Mouse (Mus musculus): ENCODE measurements at regions not wholly inside any gene's neighbourhood (a gene's known extent, or its start where the extent isn't known, plus 50 kb on each side); places are given as distances from the start of the nearest gene placed in this dataset.
A peak's percentile ranks its signal among the peaks of the same experiment; 100 is the strongest.

DNA sequence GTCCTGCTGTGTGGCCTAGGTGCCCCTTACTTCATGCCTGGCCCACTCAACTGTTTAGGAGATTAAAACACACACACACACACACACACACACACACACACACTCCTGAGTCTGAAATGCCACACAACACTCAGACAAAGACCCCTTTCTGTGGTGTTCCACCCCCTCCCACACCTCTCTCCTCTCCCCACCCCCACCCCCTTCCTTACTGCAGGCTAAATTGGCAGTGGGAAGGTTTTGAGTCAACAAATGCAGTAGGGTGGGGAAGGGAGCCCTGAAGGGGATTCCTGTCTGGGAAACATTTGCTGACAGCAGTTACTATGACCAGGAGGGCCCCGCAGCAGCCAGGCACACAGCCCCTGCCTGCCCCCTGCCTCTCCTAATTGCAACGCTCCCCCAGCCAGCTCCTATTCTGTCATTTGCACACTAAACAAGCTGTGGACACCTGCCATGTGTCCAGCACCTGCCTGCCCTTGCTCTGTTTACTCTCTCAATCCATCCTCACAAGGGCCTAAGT lies 69.5 kb downstream of the Ephb3 start:
- DNase-seq (ENCODE audit: low read depth, low spot score): no peak

DNA sequence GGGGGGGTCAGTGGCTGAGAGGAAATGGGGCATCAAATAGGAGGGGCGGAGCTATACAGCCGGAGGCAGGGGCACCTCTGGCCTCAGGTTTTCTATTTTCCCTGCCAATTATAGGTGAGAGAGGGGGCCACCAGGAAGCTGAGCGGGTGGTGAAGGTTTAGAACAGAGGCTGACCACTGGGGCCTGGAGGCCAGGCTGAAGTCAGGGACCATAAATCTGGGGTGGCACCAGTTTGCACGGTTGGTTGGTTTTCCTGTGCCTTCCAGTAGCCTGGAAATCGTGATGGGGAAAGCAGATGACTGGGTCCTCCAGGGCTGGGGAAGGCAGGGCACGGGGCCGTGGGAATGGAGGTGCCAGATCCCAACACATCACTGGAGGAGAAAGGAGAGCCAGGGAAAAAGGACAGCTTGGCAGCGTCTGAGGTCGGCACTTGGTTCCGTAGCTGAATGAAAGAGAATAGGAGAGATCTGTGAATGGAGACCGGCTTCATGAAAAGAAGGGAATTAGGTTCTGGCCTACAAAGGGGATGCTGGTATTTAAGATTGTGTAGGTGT lies 73.3 kb downstream of the Ephb3 start:
- DNase-seq (ENCODE audit: low read depth, low spot score): peak; percentile 54

DNA sequence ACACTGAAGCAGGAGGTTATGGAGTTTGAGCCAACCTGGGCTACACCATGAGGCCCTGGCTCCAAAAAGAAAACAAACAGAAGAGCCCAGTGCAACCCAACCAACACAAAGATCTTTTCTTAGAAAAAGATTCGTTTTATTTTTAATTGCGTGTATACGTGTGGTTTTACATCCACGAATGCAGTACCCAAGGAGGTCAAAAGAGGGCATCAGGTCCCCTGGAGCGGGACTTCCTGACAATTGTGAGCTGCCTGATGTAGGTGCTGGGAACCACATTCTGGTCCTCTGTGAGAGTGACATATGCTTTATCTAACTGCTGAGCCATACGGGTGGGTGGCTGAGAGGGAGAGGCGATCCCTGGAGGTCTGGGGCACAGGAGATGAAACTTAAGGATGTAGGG lies 73.8 kb downstream of the Ephb3 start:
- DNase-seq (ENCODE audit: low read depth, low spot score): no peak

DNA sequence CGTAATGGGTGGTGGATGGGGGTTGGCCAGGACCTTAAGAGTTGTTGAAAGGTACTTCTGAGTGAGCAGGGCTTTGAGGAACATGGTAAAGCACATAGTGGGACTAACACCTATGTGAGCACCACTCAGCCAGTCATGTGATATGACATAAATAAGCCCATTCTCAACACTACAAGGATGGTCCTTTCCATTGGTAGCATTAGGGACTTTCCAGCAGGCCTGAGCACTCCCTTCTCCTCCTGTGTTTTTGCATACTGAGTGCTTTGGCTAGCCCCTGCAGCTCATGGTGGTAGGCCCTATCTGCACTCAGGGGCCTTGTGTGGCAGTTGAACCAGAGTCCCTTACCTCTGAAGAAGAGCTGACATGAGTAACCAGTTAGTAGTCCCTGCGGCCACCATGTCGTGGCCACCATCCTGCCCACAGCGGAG lies 75.7 kb downstream of the Ephb3 start:
- no peak for DNase-seq (ENCODE audit: low read depth, low spot score)

DNA sequence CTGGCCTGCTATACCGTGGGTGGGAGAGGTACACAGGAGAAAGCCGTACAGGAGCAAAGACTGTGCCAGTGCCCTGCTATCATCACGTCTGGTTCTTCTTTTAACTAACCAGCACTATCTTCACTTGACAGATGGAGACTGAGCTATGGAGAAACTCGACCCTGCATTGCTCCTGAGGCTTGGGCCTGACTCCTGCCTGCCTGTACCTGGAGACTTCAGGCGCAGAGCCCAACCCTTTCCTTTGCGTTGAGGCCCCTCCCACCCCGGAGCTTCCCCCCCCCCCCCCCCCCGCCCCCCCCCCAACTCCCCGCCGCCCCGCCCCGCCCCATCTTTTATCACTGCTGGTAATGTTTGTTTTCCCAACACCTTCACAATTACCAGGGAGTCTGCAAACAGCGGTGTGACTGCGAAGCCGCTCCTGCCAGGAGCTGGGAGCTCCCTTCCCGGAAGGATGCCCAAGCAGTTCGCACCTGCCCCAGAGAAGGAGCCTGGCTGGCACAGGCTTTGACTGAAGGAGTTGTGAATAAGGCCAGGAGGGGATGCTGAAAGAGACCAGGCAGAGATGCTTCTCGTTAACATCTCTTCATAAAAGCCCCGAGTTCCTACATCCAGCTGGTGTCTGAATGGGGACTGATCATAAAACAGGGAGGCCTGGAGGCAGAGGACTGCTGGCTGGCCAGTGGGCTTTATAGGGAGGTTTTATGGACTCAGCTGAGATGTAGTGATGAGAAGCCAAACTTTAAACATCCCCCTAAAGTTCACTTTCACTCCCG lies 77.6 kb downstream of the Ephb3 start:
- DNase-seq (ENCODE audit: low read depth, low spot score): no peak

DNA sequence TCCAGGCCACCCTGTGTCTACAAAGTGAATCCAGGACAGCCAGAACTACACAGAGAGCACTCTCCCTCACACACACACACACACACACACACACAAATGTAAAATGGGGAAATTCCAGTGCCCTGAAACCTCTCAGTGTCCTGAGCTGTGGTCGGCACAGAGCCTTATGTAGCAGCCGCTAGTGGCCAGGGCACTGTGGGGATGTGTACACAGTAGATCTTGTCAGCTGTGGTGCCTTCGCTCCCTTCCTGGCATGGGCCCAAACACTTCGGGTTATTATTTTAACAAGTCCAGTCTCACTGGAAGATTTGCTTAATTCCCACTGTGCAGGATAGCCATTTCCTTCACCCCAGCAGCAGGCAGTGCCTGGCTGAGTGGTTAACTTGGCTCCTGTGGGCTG lies 81.5 kb downstream of the Ephb3 start:
- DNase-seq (ENCODE audit: low read depth, low spot score): no peak

DNA sequence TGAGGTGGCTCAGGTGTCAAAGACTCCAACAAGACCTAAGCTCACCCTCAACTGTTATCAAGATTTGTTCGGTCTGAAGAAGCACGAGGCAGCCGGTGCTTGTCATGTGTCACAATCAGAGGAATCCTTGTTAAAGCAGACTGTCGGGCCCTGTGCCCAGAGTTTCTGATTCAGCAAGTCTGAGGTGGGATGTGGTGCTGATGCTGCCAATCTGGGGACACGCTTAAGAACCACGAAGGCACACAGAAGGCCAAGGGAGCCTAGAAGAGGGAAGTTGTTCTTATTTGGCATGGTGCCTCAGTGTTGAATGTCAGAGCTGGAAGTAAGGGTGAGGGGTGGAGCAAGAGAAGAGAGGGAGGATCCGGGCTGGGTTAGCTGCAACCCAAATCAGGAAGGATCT lies 85.0 kb downstream of the Ephb3 start:
- no peak for DNase-seq (ENCODE audit: low read depth, low spot score)

DNA sequence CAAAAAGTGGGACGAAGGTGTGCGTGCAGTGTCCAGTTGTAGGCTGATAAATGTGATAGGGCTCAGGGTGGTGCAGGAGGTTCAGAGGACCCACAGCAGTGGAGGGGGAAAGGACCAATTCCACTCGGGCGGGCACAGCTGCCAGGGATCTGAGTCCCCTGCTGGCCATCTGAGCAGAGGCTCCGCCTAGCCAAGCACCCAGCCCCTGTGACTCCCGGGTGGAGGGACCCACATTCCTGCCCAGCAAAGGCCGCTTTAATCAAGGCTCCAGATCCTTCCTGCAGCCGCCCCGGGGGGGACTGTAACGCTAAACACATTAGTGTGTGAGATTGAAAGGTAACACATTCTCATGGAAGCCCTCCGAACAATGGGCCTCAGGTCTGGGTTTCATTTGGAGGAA lies 88.5 kb downstream of the Ephb3 start:
- DNase-seq (ENCODE audit: low read depth, low spot score): no peak

DNA sequence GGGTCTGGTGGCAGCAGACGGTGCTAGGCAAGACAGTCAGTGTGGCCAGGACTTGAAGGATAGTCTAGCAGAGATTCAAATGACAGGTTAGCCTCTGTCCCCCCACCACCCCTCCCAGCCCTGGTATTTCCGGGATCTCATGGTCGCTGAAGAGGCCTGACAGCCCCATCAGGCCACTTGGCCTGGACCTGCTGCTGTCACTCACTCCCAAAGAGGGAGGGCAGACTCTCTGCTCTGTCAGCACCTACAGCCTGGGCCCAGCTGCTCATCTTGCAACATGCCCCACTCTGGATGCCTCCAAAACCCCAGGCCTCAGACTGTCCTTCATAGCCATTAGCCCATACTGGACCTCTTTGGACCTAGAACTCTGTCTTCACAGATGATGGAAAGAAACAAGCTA lies 89.0 kb downstream of the Ephb3 start:
- peak; percentile 43 for DNase-seq (ENCODE audit: low read depth, low spot score)

DNA sequence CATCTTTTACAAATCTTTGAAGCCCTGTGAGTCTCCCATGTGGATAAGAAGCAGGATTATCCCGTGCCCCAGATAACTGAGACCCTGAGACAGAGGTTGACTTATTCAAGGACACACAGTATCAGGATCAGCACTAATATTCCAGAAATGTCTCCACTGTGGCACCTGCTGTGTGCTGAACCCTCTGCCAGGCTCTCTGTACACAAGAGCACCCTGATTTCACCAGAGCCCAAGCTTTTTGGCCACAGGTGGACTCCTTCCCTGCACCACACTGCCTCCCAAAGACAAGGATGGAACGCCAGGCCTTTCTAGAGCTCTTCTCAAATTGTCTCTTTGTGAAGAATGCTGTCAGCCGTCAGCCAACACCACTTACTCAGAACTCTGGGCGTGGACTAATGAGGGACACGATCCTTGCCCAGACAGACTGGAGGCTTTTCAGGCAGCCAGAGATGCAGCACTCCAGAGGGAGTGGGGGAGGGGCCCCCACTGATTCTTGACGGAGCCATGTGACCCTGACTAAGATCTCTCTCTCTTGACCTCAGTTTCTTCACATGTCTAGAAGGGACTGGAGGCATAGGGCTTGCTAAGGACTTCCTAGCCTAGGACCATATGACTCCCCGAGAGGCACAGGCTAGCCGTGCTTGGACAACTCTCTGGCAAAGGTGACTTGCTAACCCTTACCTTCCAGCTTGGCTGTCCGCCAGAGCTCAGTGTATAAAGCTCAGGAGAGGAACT lies 90.3 kb downstream of the Ephb3 start:
- no peak for DNase-seq (ENCODE audit: low read depth, low spot score)

DNA sequence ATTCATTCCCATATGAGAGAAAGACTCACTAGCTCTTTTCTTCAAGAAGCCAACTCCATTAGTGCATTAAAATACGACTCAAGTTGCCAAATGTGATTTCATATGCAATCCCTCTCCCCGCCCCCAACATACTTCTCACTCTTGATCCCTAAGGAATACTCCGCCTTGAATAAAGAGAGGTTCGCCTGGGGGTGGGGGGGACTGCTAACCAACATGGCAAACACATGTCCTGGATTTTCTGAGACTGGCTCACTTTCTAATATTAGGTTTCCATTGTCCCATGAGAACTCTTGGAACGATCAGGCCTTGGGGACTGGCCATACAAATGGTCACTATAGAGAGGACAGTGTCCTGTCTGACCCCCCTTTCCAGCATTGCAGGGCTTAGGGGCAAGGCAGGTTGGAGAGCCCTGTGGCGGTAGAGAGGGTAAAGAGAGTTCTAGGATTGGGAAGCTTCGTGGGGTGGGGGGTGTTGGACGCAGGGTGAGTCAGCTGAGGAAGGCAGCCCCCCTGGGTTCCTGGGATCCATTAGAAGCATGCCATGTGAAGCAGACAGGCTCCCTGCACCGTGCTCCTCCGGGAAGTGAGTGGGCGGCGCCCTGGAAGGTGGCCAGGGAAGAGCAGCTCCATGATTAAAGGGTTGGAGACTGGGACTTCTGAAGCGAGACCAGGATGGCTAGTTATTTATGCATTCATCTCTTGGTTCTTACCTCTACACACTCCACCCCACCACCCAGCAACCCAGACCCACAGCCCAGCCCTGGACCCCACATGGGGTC lies 91.6 kb downstream of the Ephb3 start:
- DNase-seq (ENCODE audit: low read depth, low spot score): no peak

DNA sequence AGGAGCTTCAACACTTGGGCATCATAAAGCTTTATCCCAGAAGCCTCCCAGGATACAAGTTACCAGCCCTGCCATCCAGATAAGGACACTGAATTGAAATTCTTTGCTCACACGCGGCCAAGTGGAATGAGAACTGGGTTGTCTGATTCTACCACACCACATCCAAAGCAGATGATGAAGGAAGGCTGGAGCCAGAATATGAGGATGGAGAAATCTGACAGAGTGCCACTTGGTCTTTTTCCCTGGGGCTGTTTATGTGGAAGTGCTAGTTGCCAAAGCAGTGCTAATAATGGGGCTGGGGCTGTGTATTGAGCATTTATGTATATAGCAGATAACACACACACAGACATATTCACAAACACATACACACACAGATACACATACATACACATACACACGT lies 92.2 kb downstream of the Ephb3 start:
- DNase-seq (ENCODE audit: low read depth, low spot score): no peak

DNA sequence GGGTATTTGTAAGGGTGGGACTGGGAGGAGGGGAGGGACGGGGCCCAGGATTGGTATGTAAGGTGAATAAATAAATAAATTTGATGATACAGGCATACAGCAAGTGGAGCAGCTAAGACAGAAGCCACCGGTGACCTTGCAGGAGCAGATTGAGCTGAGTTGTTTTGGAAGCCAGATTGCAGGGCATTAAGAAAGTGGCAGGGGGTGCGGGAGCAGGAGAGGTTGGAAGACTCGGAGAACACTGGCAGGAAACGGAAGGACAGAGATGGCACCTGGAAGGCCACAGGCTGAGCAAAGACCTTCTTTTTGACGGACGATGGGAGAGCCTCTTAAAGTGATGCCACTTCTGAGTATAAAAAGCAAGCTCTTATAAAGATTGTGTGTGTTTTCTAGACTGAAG lies 94.3 kb downstream of the Ephb3 start:
- no peak for DNase-seq (ENCODE audit: low read depth, low spot score)

DNA sequence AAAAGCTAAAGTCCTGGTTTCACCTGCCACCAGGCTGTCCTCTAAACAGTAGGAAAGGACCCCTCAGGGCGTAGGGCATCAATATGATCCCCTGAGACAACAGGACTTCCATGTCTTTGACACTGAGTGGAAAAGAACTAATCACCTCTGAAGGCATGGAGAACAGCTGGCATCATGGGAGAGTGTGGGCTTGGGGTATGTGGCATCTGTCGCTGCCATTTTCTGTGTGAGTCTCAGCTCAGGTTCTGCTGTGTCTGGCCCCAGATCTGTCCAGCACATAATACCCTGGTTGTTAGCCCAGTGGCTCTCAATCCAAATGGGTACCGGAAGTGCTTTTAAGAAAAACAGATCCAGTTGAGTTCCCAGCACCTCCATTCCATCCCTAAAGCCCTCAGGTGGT lies 101.3 kb downstream of the Ephb3 start:
- no peak for DNase-seq (ENCODE audit: low read depth, low spot score)

DNA sequence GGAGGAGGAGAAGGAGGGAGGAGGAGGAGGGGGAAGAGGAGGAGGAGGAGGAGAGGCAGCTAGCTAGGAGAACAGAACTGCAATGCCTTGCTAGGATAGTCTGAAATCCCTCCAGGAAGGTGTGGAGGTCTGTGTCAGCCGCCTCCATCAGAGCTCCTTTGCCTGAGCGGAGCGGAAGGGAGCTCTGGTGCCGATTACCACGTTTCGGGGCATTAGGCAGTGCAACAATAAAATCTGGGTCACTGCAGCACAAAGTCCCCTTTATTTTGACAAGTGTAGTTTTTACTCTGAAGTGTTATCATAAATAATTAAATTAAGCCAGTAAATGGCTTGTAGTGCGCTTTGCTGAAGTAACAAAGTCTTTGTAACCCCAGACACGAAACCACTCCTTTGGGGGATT lies 104.0 kb downstream of the Ephb3 start:
- no peak for DNase-seq (ENCODE audit: low read depth, low spot score)

DNA sequence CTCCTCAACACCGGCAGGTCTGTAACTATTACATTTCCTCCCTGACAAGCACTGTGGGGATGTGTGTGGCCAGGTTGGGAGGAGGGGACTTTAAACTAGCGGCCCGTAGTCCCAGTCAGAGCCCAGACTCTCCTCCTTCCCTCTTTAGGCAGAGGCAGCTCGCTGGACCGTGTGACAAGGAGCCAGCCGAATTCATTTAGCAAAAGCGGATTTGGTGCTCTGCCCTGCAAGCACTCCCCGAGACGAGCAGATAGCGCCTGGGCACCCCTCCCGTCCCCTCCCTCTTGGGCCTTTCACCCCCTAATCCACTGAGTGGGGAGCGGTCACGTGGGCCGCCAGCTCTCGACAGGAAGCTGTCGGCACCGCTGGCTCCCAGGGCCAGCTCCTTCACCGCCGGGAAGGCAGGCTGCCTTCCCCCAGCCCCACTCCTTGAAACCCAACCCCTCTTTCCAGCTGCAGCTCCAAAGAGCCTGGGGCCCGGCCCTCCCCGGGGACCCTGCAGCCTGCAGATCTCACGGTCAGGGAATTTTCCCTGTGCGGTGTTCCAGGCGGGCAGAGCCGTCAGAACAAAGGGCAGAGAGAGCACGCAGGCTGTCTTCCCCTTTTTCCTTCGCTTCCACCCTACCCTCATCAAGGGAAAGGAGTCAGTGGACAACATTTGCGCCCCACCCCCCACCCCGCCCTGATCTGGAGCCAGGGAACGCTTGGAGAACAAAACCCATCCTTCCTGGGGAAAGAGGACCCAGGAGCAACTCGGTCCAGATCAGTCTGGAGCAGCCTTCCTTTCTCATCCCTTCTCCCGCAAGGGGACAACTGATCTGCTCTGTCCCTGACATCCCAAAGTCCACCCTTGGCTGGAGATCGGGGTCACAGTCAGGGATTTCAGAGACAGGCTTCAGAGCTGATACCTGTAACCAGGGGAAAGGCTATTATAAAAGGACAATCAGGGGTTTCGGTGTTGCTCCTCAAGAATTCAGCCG lies 106.4 kb downstream of the Ephb3 start:
- DNase-seq (ENCODE audit: low read depth, low spot score): peak; percentile 88

DNA sequence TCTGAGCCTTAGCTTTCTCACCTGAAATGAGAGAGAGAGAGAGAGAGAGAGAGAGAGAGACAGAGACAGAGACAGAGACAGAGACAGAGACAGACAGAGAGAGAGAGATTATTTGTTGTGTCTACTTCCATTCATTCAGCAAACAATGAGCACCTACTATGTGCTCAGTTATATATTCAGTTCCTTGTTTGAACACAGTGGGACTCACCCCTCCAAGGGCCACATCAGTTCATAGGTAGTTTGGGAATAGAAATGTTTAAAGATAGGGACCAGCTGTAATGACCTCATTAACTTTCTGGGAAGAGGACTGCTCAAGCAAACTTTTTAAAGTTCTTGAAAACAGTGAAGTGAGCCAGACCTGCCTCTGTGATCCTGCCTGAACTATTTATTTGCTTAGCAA lies 107.2 kb downstream of the Ephb3 start:
- DNase-seq (ENCODE audit: low read depth, low spot score): no peak

DNA sequence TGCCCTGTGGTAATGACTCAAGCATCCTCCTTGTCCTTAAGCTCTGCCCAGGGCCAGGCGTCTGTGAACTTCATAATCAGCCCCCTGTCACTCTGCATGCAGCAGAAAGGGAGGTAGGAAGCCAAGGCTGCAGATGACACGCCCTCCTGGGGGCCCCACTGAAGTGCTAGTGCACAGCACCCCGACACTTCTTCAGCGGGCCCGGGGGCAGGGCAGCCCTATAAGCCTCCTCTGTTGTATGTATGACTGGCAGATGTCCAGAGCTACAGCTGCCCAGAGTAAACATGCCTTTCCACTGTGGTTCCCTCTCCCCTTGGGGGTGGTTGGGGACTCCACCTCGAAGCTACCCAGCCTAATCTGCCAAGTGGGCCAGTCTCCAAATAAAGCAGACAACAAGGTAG lies 107.2 kb upstream of the Vps8 start:
- DNase-seq (ENCODE audit: low read depth, low spot score): no peak

DNA sequence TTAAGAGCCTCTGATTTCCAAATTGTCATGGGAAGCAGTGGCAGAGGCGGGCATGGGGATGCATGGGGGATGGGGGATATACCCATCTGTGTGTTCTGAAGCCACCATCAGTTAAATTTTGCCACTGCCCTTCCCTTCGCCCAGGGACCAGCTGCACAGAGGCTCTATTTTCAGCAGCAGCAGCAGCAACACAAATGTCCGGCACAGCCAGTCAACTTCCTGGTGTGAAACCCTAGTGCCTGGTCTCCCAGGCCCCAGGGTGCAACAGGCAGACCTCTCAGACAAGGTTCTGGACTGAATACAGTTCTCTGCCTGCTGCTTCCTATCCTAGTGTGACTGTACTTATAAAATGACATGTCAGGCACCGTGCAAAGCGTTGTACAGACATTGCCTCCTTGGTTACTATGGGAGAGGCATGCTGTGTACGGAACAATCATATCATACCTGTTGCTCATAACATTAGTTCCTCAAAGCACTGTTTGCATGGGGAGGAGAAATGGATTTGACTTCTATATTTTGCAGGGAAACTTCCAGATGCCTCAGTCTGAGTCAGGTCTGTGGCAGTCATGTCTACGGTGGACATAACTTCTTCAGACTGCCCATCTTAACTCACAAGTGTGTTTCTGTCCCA lies 104.8 kb upstream of the Vps8 start:
- no peak for DNase-seq (ENCODE audit: low read depth, low spot score)

DNA sequence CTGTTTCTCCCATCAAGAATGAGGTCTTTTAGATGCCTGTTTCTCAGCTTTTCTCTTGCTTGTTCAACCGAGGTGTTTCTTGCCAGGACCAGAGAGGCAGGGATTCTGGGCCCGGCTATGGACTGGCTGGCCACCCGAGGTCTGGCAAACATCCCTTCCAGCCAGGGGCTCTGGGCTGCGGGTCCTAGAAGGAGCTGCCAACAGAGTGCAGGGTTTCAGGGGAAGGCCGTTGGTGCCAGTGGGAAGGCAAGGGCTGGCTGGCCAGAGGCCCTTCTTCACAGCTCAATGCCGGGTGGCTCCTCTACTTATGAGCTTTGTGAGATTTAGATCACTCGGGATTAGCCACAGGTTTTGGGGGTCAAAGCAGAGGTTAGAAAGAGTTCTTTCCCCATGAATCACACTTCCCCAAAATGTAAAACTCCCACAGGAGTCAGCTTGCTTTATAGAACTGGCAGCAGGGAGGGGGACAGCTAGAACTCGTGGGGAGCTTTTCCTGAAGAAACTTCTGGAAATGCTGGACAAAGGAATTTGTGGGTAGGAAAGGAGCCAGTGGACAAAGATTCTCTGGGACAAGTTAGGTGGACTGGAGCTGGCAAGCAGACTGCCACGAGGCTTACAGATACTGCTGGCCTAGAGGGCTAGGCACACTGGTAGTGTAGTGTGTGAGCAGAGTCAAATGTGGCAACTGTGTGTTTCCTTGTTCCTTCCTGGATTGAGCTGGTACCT lies 104.1 kb upstream of the Vps8 start:
- no peak for DNase-seq (ENCODE audit: low read depth, low spot score)
